Mouse (Mus musculus) skeletal muscle tissue, postnatal 0 days (tissue): Measurements from ENCODE around the gene Polr3gl. TPM values are rescaled to one million over a fixed set of nuclear protein-coding genes. Genes with fewer than 3 reads are reported as not detected.

Experiments
- polyA plus RNA-seq: library from polyadenylated mRNA; unstranded; fragments of >200 nt; fragmentation: Nextera tagmentation; extraction: Ambion mirVana; gene quantifications from 2 replicates; pipeline ENCODE4 v1.2.1, GENCODE M21; 2015

Gene Polr3gl
- 31.7 and 37.7 TPM in 2 replicates for polyA plus RNA-seq

GRCm38 (mm10) chr3:96593790-96594560 is at the start of gene Polr3gl:
TSS of gene Polr3gl (minus strand) at chr3:96594181.

GRCm38 (mm10) chr3:96634928-96635879 is 41.2 kb upstream of the Polr3gl start, which contains the start of the genes Pex11b and Gm42957:
TSS of gene Pex11b (plus strand) at chr3:96635376.
TSS of gene Gm42957 (plus strand) at chr3:96635474.

GRCm38 (mm10) chr3:96629729-96630600 is 36.0 kb upstream of the Polr3gl start, which contains the start of gene Rbm8a:
TSS of gene Rbm8a (plus strand) at chr3:96629933.

GRCm38 (mm10) chr3:96600639-96601250 is 6.8 kb upstream of the Polr3gl start, which contains the start of gene Lix1l:
TSS of gene Lix1l (plus strand) at chr3:96601149.

GRCm38 (mm10) chr3:96596228-96596707 is 2.3 kb upstream of the Polr3gl start, which contains the start of gene Ankrd34a:
TSS of gene Ankrd34a (plus strand) at chr3:96596636.

GRCm38 (mm10) chr3:96576690-96577541 is 17.1 kb downstream of the Polr3gl start, which contains the start of gene Gm16253:
TSS of gene Gm16253 (plus strand) at chr3:96576984.

GRCm38 (mm10) chr3:96557694-96558093 is 36.3 kb downstream of the Polr3gl start, which contains the start of gene Txnip:
TSS of gene Txnip (plus strand) at chr3:96557957.

Other genes starting within 250 kb of the Polr3gl start
- 0.14 and 0.28 TPM in 2 replicates for gene BC107364, start 141.9 kb downstream of the Polr3gl start, polyA plus RNA-seq
- 125 and 141 TPM in 2 replicates for gene Hfe2, start 69.0 kb downstream of the Polr3gl start, polyA plus RNA-seq
- 222 and 240 TPM in 2 replicates for gene Txnip, start 36.2 kb downstream of the Polr3gl start, polyA plus RNA-seq
- 1.4 and 1.7 TPM in 2 replicates for gene Gm16253, start 17.2 kb downstream of the Polr3gl start, polyA plus RNA-seq
- 1.7 and 1.9 TPM in 2 replicates for gene Ankrd34a, start 2.5 kb upstream of the Polr3gl start, polyA plus RNA-seq
- 4.0 and 4.3 TPM in 2 replicates for gene Lix1l, start 7.0 kb upstream of the Polr3gl start, polyA plus RNA-seq
- gene Rbm8a, start 35.8 kb upstream of the Polr3gl start, polyA plus RNA-seq: 63.7 and 74.3 TPM in 2 replicates
- 40.3 and 41.8 TPM in 2 replicates for gene Pex11b, start 41.2 kb upstream of the Polr3gl start, polyA plus RNA-seq
- gene Gm42957, start 41.3 kb upstream of the Polr3gl start, polyA plus RNA-seq: 0.04 and 0.06 TPM in 2 replicates
- gene Itga10, start 51.4 kb upstream of the Polr3gl start, polyA plus RNA-seq: 0.86 and 0.88 TPM in 2 replicates
- 1.6 and 2.3 TPM in 2 replicates for gene Ankrd35, start 76.0 kb upstream of the Polr3gl start, polyA plus RNA-seq
- gene Pias3, start 102.2 kb upstream of the Polr3gl start, polyA plus RNA-seq: 21.6 and 23.0 TPM in 2 replicates
- gene Nudt17, start 114.4 kb upstream of the Polr3gl start, polyA plus RNA-seq: 2.8 and 3.1 TPM in 2 replicates
- gene Polr3c, start 133.4 kb upstream of the Polr3gl start, polyA plus RNA-seq: 20.9 TPM in 2 replicates
- 42.0 and 48.3 TPM in 2 replicates for gene Rnf115, start 133.5 kb upstream of the Polr3gl start, polyA plus RNA-seq
- not detected in 2 replicates for gene Pdzk1, start 235.1 kb upstream of the Polr3gl start, polyA plus RNA-seq
- gene Cd160, start 235.2 kb upstream of the Polr3gl start, polyA plus RNA-seq: 0.08 and 0.09 TPM in 2 replicates